Mouse (Mus musculus): ENCODE measurements at regions not wholly inside any gene's neighbourhood (a gene's known extent, or its start where the extent isn't known, plus 50 kb on each side); places are given as distances from the start of the nearest gene placed in this dataset.
A peak's percentile ranks its signal among the peaks of the same experiment; 100 is the strongest.

GRCm38 (mm10) chr5:91746077-91746476 is 216.8 kb downstream of the Rchy1 start:
- no peak for DNase-seq

GRCm38 (mm10) chr5:91744389-91744788 is 218.5 kb downstream of the Rchy1 start:
- no peak for DNase-seq

- DNase-seq, result no peak
Measured at GRCm38 (mm10) chr5:91740159-91740537, 222.7 kb downstream of the Rchy1 start.

- peak; percentile 35 for DNase-seq
Measured at GRCm38 (mm10) chr5:91739433-91740158, 222.2 kb downstream of the Parm1 start.

GRCm38 (mm10) chr5:91732002-91732401 is 214.6 kb downstream of the Parm1 start:
- DNase-seq, result no peak

- no peak for DNase-seq
Measured at GRCm38 (mm10) chr5:91731155-91731554, 213.7 kb downstream of the Parm1 start.

- DNase-seq, result no peak
Measured at GRCm38 (mm10) chr5:91729868-91730267, 212.5 kb downstream of the Parm1 start.

- no peak for DNase-seq
Measured at GRCm38 (mm10) chr5:91729415-91729814, 212.0 kb downstream of the Parm1 start.

- DNase-seq, result no peak
Measured at GRCm38 (mm10) chr5:91727448-91727847, 210.0 kb downstream of the Parm1 start.

- DNase-seq, result no peak
Measured at GRCm38 (mm10) chr5:91726118-91726500, 208.7 kb downstream of the Parm1 start.

GRCm38 (mm10) chr5:91725380-91726117 is 208.1 kb downstream of the Parm1 start:
- DNase-seq, result no peak

- no peak for DNase-seq
Measured at GRCm38 (mm10) chr5:91724881-91725280, 207.5 kb downstream of the Parm1 start.

GRCm38 (mm10) chr5:91723416-91723815 is 206.0 kb downstream of the Parm1 start:
- no peak for DNase-seq

- DNase-seq, result no peak
Measured at GRCm38 (mm10) chr5:91722982-91723381, 205.6 kb downstream of the Parm1 start.

- no peak for DNase-seq
Measured at GRCm38 (mm10) chr5:91722403-91722802, 205.0 kb downstream of the Parm1 start.

GRCm38 (mm10) chr5:91721231-91722096 is 204.0 kb downstream of the Parm1 start:
- no peak for DNase-seq

GRCm38 (mm10) chr5:91713020-91713419 is 195.6 kb downstream of the Parm1 start:
- no peak for DNase-seq

- no peak for DNase-seq
Measured at GRCm38 (mm10) chr5:91709494-91710286, 192.3 kb downstream of the Parm1 start.

GRCm38 (mm10) chr5:91708149-91708548 is 190.7 kb downstream of the Parm1 start:
- no peak for DNase-seq

- no peak for DNase-seq
Measured at GRCm38 (mm10) chr5:91697075-91697474, 179.7 kb downstream of the Parm1 start.

GRCm38 (mm10) chr5:91696532-91696931 is 179.1 kb downstream of the Parm1 start:
- DNase-seq, result no peak

- DNase-seq, result no peak
Measured at GRCm38 (mm10) chr5:91695632-91696031, 178.2 kb downstream of the Parm1 start.

GRCm38 (mm10) chr5:91693277-91693676 is 175.9 kb downstream of the Parm1 start:
- DNase-seq, result no peak

All from kidney, adult 18-20 months (tissue).